Mouse (Mus musculus) cortical plate, adult 2 months (tissue): ENCODE data around the gene Dera.

Experiments used
- CTCF ChIP-seq: fragments of 200-500 bp; IDR thresholded peaks from 2 replicates; pipeline ENCODE4 v1.5.1; 2011; ENCODE audit warnings: mild to moderate bottlenecking, control low read depth, low read length; ENCODE audit not compliant: insufficient read depth; ENCODE audit errors: extremely low read depth
- POLR2A ChIP-seq: fragments of 200-500 bp; IDR thresholded peaks from 2 replicates; pipeline ENCODE4 v1.6.1; 2011; ENCODE audit warnings: mild to moderate bottlenecking, low read length, control low read depth; ENCODE audit not compliant: insufficient read depth; ENCODE audit errors: extremely low read depth

- TF ChIP-seq POLR2A, result no peak
- TF ChIP-seq CTCF, result no peak
These were observed 32.0 kb upstream of the Dera start for GRCm38 (mm10) chr6:137722220-137722931.
